Mouse (Mus musculus) CH12.LX (cell line): ENCODE results near the gene Psd. TPM values are rescaled to one million over a fixed set of nuclear protein-coding genes. Genes with fewer than 3 reads are reported as not detected.

Experiments used
- DNase-seq: peaks from one replicate; pipeline ENCODE4 v3.0.0-alpha.2; 2013; ENCODE audit errors: extremely low read depth
- H3K27ac ChIP-seq: 2 replicates; pipeline ENCODE4 v1.5.1; 2012; ENCODE audit warnings: low read depth, mild to moderate bottlenecking, control low read depth, moderate library complexity; ENCODE audit not compliant: insufficient read depth
- H3K27me3 ChIP-seq: replicated peaks from 2 replicates; pipeline ENCODE3; 2012; ENCODE audit warnings: inconsistent platforms
- H3K36me3 ChIP-seq, 2 experiments: replicated peaks in 1 of 2; 2 replicates each; pipeline versions ENCODE3 to v1.6.1; 2012; ENCODE audit warnings: inconsistent platforms in 1 of 2, low read length in 1 of 2, mild to moderate bottlenecking in 1 of 2, mixed read lengths in 1 of 2, moderate library complexity in 1 of 2; ENCODE audit not compliant: control insufficient read depth in 1 of 2, insufficient read depth in 1 of 2
- H3K4me1 ChIP-seq, 2 experiments: 2 replicates each; pipeline ENCODE4 v1.6.1; 2012; ENCODE audit warnings: inconsistent platforms in 1 of 2, moderate library complexity in 1 of 2; ENCODE audit not compliant: insufficient read depth in 2 of 2, control insufficient read depth in 1 of 2
- H3K4me2 ChIP-seq: 2 replicates; pipeline ENCODE4 v1.6.1; 2012; ENCODE audit warnings: low read depth, mild to moderate bottlenecking, control low read depth; ENCODE audit not compliant: poor library complexity, insufficient read depth, severe bottlenecking
- H3K4me3 ChIP-seq, 3 experiments: fragments of 150-350 bp in 1 of 3; sonication (generic) in 1 of 3; replicated peaks in 1 of 3; 2 replicates each; pipeline versions ENCODE3 to v1.5.1; 2011 to 2012; ENCODE audit warnings: low read depth in 2 of 3, low read length in 2 of 3, mild to moderate bottlenecking in 2 of 3, moderate library complexity in 2 of 3, control low read depth in 1 of 3, improper control_type of control experiment in 1 of 3, inconsistent platforms in 1 of 3, mixed read lengths in 1 of 3; ENCODE audit not compliant: poor library complexity in 1 of 3
- H3K79me2 ChIP-seq: replicated peaks from 2 replicates; pipeline ENCODE4 v1.6.1; 2012; ENCODE audit warnings: mild to moderate bottlenecking, moderate library complexity; ENCODE audit not compliant: control insufficient read depth, poor library complexity, insufficient read depth, severe bottlenecking; ENCODE audit errors: extremely low read depth
- H3K9ac ChIP-seq: 2 replicates; pipeline ENCODE4 v1.6.1; 2012; ENCODE audit warnings: low read depth, mild to moderate bottlenecking, control low read depth, moderate library complexity; ENCODE audit not compliant: insufficient read depth
- H3K9me3 ChIP-seq: replicated peaks from 2 replicates; pipeline ENCODE3; 2012; ENCODE audit warnings: low read length, inconsistent platforms, mixed read lengths
- CHD2 ChIP-seq: IDR thresholded peaks from 2 replicates; pipeline ENCODE4 v1.6.1; 2011; ENCODE audit warnings: low read length, improper control_type of control experiment
- CTCF ChIP-seq, 2 experiments: IDR thresholded peaks in 1 of 2; conservative IDR thresholded peaks in 1 of 2; 2 replicates each; pipeline ENCODE4 v1.5.1; 2011 to 2012; ENCODE audit warnings: low read depth in 2 of 2, low read length in 2 of 2, improper control_type of control experiment in 1 of 2, inconsistent platforms in 1 of 2, mild to moderate bottlenecking in 1 of 2, moderate library complexity in 1 of 2
- EP300 ChIP-seq: IDR thresholded peaks from 2 replicates; pipeline ENCODE4 v1.6.1; 2011; ENCODE audit warnings: low read length, improper control_type of control experiment
- ETS1 ChIP-seq: conservative IDR thresholded peaks from 2 replicates; pipeline ENCODE4 v1.6.1; 2012; ENCODE audit warnings: low read depth, mild to moderate bottlenecking, inconsistent platforms, low read length, improper control_type of control experiment, moderate library complexity
- GABPA ChIP-seq: IDR thresholded peaks from 2 replicates; pipeline ENCODE4 v1.6.1; 2012; ENCODE audit warnings: low read depth, low read length, improper control_type of control experiment, inconsistent platforms; ENCODE audit not compliant: insufficient replicate concordance
- JUND ChIP-seq: conservative IDR thresholded peaks from 2 replicates; pipeline ENCODE4 v1.6.1; 2011; ENCODE audit warnings: low read depth, low read length, improper control_type of control experiment
- MAX ChIP-seq: IDR thresholded peaks from 2 replicates; pipeline ENCODE4 v1.6.1; 2011; ENCODE audit warnings: low read length, improper control_type of control experiment
- PAX5 ChIP-seq: IDR thresholded peaks from 2 replicates; pipeline ENCODE4 v1.6.1; 2012; ENCODE audit warnings: low read length, inconsistent platforms, mixed read lengths
- POLR2AphosphoS2 ChIP-seq: IDR thresholded peaks from 2 replicates; pipeline ENCODE4 v1.6.1; 2011; ENCODE audit warnings: low read depth, low read length, improper control_type of control experiment
- RAD21 ChIP-seq: IDR thresholded peaks from 2 replicates; pipeline ENCODE4 v1.6.1; 2011; ENCODE audit warnings: low read depth, mild to moderate bottlenecking, low read length, improper control_type of control experiment, moderate library complexity
- SMC3 ChIP-seq: IDR thresholded peaks from 2 replicates; pipeline ENCODE4 v1.6.1; 2011; ENCODE audit warnings: low read depth, low read length, improper control_type of control experiment
- TCF12 ChIP-seq: IDR thresholded peaks from 2 replicates; pipeline ENCODE4 v1.6.1; 2014; ENCODE audit warnings: low read depth, mild to moderate bottlenecking, inconsistent platforms, low read length, improper control_type of control experiment
- UBTF ChIP-seq: IDR thresholded peaks from 2 replicates; pipeline ENCODE4 v1.6.1; 2012; ENCODE audit warnings: low read depth, mild to moderate bottlenecking, inconsistent platforms, low read length, improper control_type of control experiment, moderate library complexity
- ZC3H11A ChIP-seq: IDR thresholded peaks from 2 replicates; pipeline ENCODE4 v1.6.1; 2012; ENCODE audit warnings: low read depth, mild to moderate bottlenecking, inconsistent platforms, low read length, improper control_type of control experiment
- ZKSCAN1 ChIP-seq: IDR thresholded peaks from 2 replicates; pipeline ENCODE4 v1.6.1; 2012; ENCODE audit warnings: low read depth, inconsistent platforms, low read length, improper control_type of control experiment, borderline replicate concordance
- ZMIZ1 ChIP-seq: IDR thresholded peaks from 2 replicates; pipeline ENCODE4 v1.6.1; 2012; ENCODE audit warnings: low read depth, mild to moderate bottlenecking, inconsistent platforms, low read length, improper control_type of control experiment
- ZNF384 ChIP-seq: IDR thresholded peaks from 2 replicates; pipeline ENCODE4 v1.6.1; 2012; ENCODE audit warnings: low read depth, low read length, improper control_type of control experiment, inconsistent platforms
- dilution Hi-C: fragments of 300-500 bp; cut with MboI; formaldehyde crosslinking; loops from 2 replicates; pipeline ENCODE4 v1.14.3; 2020; ENCODE audit warnings: low sequenced_read_pairs; ENCODE audit not compliant: extremely low pct_unique_long_range_greater_than_20kb, extremely low pct_ligation_motif_present
- in situ Hi-C: fragments of 300-500 bp; cut with MboI; formaldehyde crosslinking; loops from 3 replicates; pipeline ENCODE4 v1.14.3; 2019; ENCODE audit warnings: low sequenced_read_pairs, low pct_ligation_motif_present, low pct_unique_long_range_greater_than_20kb, mixed read lengths
- polyA plus RNA-seq: library from polyadenylated mRNA; unstranded; fragments of >175 nt; gene quantifications from 2 replicates; pipeline ENCODE4 v1.2.1, GENCODE M21; 2012; ENCODE audit warnings: low read depth; ENCODE audit not compliant: insufficient read length
- total RNA-seq, 2 experiments: library from RNA; depleted of rRNA; stranded (reverse); fragments of 300-350 nt in 1 of 2; fragments of >200 nt in 1 of 2; gene quantifications; 2 replicates each; pipeline ENCODE4 v1.2.3; 2012 to 2014

Psd gene
- total and polyA plus RNA-seq, 3 experiments, result 0.70 to 20.1 (median 2.2) TPM

DNA sequence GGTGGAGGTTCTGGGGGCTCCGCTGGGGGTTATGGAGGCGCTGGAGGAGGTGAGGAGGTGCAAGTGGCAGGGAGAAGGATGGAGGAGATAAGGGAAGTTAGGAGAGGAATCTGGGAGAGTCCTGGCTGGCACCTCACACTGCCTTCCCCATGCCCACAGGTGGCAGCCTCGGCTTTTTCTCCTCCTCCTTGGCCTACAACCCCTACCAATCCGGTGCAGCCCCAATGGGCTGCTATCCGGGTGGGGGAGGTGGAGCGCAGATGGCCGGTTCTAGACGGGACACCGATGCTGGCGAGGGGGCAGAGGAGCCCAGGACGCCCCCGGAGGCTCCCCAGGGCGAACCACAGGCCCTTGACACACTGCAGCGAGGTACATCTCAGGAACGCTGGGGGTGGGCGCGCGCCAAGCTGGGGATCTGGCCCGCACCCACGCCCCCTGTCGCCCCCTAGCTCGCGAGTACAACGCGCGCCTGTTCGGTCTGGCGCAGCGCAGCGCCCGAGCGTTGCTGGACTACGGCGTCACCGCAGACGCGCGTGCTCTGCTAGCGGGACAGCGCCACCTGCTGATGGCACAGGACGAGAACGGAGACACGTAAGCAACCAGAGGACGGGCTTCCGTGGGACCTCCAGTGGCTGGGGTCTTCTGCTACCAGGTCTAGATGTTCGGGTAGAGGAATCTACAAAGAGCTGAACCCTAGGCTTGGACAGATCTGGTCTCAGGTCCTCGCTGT lies 18.1 kb downstream of the Psd start:
- peaks cover 4 to 29% of the 10 kb centered on the region in 2 experiments for H3K4me1 ChIP-seq
- no peaks in the 10 kb centered on the region for H3K9me3 ChIP-seq
- no peak overlapping the region for H3K4me2 ChIP-seq
- H3K36me3 ChIP-seq, result peaks cover 70 to 73% of the 10 kb centered on the region in 2 experiments
- no peak overlapping the region for H3K9ac ChIP-seq
- H3K79me2 ChIP-seq, result peaks cover 6% of the 10 kb centered on the region
- H3K4me3 ChIP-seq, result no peak overlapping the region
- H3K27me3 ChIP-seq, result no peaks in the 10 kb centered on the region
- dilution Hi-C loops (no loop called here), in situ Hi-C loops (no loop called here)
- no peak for DNase-seq
- no peak for TF ChIP-seq POLR2AphosphoS2
- no peak for TF ChIP-seq ZNF384
- TF ChIP-seq RAD21, result peak; percentile 14
- peak in 1 of 2 experiments; percentile 54; a peak in 2 of 4 replicates for TF ChIP-seq CTCF (conservative IDR thresholded peaks at IDR 0.05 in 1 of 2, IDR thresholded peaks at IDR 0.05 in 1 of 2; ENCODE audit: low read depth in 2 of 2, low read length in 2 of 2)
- TF ChIP-seq SMC3, result peak; percentile 38
- H3K27ac ChIP-seq, result no peak overlapping the region

DNA sequence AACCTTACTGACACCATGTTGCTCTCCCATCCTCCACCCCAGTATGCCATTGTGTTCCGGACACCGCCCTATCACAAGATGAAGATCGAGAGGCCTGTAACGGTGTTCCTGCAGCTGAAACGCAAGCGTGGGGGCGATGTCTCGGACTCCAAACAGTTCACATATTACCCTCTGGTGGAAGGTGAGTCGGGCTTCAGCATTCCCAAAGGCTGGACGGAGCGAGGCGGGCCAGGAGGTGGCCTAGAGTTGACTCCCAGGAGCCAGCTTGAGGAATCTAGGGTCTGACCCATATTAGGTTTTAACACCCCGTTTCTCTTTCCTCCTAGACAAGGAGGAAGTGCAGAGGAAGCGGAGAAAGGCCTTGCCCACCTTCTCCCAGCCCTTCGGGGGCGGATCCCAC lies 18.7 kb downstream of the Psd start:
- H3K36me3 ChIP-seq, result peaks cover 65 to 68% of the 10 kb centered on the region in 2 experiments

DNA sequence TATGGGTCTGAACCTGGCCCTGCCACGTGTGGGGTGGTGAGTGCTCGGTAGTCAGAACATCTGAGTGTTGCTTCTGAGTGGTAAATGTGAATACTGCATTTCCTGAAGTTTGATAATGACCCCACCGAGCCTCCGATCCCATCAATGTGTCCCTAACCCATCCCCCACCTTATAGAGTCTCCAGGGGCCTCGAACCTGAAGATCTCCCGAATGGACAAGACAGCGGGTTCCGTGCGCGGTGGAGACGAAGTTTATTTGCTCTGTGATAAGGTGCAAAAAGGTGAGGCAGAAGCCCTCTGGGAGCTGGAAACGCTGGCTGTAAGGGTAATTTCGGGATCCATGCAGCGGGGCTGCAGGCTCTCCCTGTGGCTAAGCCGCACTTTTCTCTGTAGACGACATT lies 19.2 kb downstream of the Psd start:
- Histone ChIP-seq H3K4me3 (no peak overlapping the region), H3K36me3 (peaks cover 60 to 66% of the 10 kb centered on the region in 2 experiments)

More for the DNA sequence above, 18.7 kb downstream of the Psd start:
- H3K4me1 ChIP-seq, result peaks cover 6 to 31% of the 10 kb centered on the region in 2 experiments
- no peak overlapping the region for H3K4me3 ChIP-seq
- dilution Hi-C loops, result no loop called here
- no peaks in the 10 kb centered on the region for H3K9me3 ChIP-seq
- no peak for DNase-seq
- no peak for TF ChIP-seq EP300
- TF ChIP-seq ZMIZ1, result no peak
- TF ChIP-seq UBTF, result no peak
- no peak for TF ChIP-seq ZC3H11A
- no peak for TF ChIP-seq MAX
- TF ChIP-seq ETS1, result no peak
- TF ChIP-seq JUND, result no peak
- TF ChIP-seq TCF12, result no peak
- no peak for TF ChIP-seq ZKSCAN1
- H3K4me2 ChIP-seq, result no peak overlapping the region
- H3K27me3 ChIP-seq, result no peaks in the 10 kb centered on the region
- no peak overlapping the region for H3K9ac ChIP-seq
- H3K27ac ChIP-seq, result no peak overlapping the region
- peaks cover 6% of the 10 kb centered on the region for H3K79me2 ChIP-seq
- in situ Hi-C loops, result no loop called here

More for the DNA sequence above, 19.2 kb downstream of the Psd start:
- Histone ChIP-seq H3K79me2 (peaks cover 6% of the 10 kb centered on the region), H3K4me2 (no peak overlapping the region), H3K9ac (no peak overlapping the region), H3K27ac (no peak overlapping the region), H3K27me3 (no peaks in the 10 kb centered on the region), H3K4me1 (peaks cover 6 to 31% of the 10 kb centered on the region in 2 experiments), H3K9me3 (no peaks in the 10 kb centered on the region)
- dilution Hi-C loops (no loop called here), in situ Hi-C loops (no loop called here)
- no peak for TF ChIP-seq PAX5
- no peak for TF ChIP-seq SMC3
- no peak for TF ChIP-seq CHD2
- TF ChIP-seq ETS1, result no peak
- TF ChIP-seq GABPA, result no peak
- TF ChIP-seq EP300, result no peak
- DNase-seq, result no peak
